Mouse (Mus musculus) hindbrain, embryonic 14.5 days (tissue): ENCODE data around the gene Ubqln1. TPM values are rescaled to one million over a fixed set of nuclear protein-coding genes. Genes with fewer than 3 reads are reported as not detected.

Experiments used
- ATAC-seq: fragments of 200-750 bp; cut with Nextera tagmentation; 2 replicates; pipeline ENCODE4 v1.8.0; 2017; ENCODE audit warnings: moderate number of reproducible peaks, mild to moderate bottlenecking, moderate TSS enrichment, moderate library complexity; ENCODE audit not compliant: low FRiP score
- DNase-seq: peaks from one replicate; pipeline ENCODE4 v3.0.0-alpha.2; 2015; ENCODE audit warnings: low spot score
- H3K27ac ChIP-seq: fragments of 300-500 bp; sonication (generic); 2 replicates; pipeline ENCODE4 v1.5.1; 2014; ENCODE audit warnings: mild to moderate bottlenecking, moderate library complexity
- H3K27me3 ChIP-seq: fragments of 300-500 bp; sonication (generic); 2 replicates; pipeline ENCODE4 v1.6.1; 2014; ENCODE audit warnings: mild to moderate bottlenecking, low read length, mixed read lengths; ENCODE audit not compliant: control insufficient read depth, insufficient read depth
- H3K36me3 ChIP-seq: fragments of 300-500 bp; sonication (generic); replicated peaks from 2 replicates; pipeline ENCODE4 v1.6.1; 2014; ENCODE audit not compliant: control insufficient read depth, insufficient read depth
- H3K4me1 ChIP-seq: fragments of 300-500 bp; sonication (generic); replicated peaks from 2 replicates; pipeline ENCODE4 v1.6.1; 2014; ENCODE audit warnings: antibody characterized with exemption, low read length, mixed read lengths; ENCODE audit not compliant: control insufficient read depth, insufficient read depth
- H3K4me2 ChIP-seq: fragments of 300-500 bp; sonication (generic); replicated peaks from 2 replicates; pipeline ENCODE4 v1.6.1; 2014; ENCODE audit warnings: mild to moderate bottlenecking, moderate library complexity
- H3K4me3 ChIP-seq: fragments of 300-500 bp; sonication (generic); replicated peaks from 2 replicates; pipeline ENCODE4 v1.5.1; 2014; ENCODE audit warnings: mild to moderate bottlenecking, low read length
- H3K9ac ChIP-seq: fragments of 300-500 bp; sonication (generic); 2 replicates; pipeline ENCODE4 v1.6.1; 2014
- H3K9me3 ChIP-seq: fragments of 300-500 bp; sonication (generic); 2 replicates; pipeline ENCODE4 v1.6.1; 2016; ENCODE audit warnings: low read length; ENCODE audit not compliant: control insufficient read depth
- WGBS: fragments of 180-500 bp; shearing (Covaris S2); extraction: QIAGEN DNeasy Blood & Tissue Kit; methylation state at CpG from one replicate; pipeline ENCODE4 v1.1.7; 2014; 5-methylcytosine and 5-hydroxymethylcytosine counted together
- polyA plus RNA-seq: library from polyadenylated mRNA; unstranded; fragments of >200 nt; fragmentation: Nextera tagmentation; extraction: Ambion mirVana; gene quantifications from 2 replicates; pipeline ENCODE4 v1.2.1, GENCODE M21; 2014

Ubqln1 gene
- polyA plus RNA-seq, 1 experiment from 2014 or later = 120 TPM

DNA sequence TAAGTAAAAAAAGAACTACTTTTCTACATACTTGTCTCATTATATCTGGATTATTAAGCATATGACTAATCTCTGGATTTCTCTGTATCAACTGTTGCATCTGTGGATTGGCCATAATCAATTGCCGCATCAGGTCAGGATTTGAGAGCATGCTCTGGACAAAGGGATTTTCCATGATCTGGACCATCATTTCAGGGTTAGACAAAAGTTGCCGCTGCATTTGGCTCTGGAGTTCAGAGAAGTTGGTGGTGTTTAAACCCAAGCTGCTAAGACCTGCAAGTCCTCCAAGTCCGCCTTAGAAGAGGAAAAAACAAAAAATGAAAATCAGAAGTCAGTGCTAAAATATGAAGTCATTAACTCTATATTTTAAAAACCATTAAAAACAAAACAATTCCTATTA lies 22.2 kb downstream of the Ubqln1 start:
- Histone ChIP-seq H3K9ac (no peak overlapping the region), H3K4me2 (no peak overlapping the region), H3K4me1 (no peaks in the 10 kb centered on the region), H3K9me3 (no peaks in the 10 kb centered on the region), H3K27me3 (no peaks in the 10 kb centered on the region), H3K36me3 (peaks cover 74% of the 10 kb centered on the region), H3K27ac (no peak overlapping the region), H3K4me3 (no peak overlapping the region)
- ATAC-seq (no peak), DNase-seq (no peak)
- 98% methylated on average over 3 of the region's 3 CpGs for WGBS

DNA sequence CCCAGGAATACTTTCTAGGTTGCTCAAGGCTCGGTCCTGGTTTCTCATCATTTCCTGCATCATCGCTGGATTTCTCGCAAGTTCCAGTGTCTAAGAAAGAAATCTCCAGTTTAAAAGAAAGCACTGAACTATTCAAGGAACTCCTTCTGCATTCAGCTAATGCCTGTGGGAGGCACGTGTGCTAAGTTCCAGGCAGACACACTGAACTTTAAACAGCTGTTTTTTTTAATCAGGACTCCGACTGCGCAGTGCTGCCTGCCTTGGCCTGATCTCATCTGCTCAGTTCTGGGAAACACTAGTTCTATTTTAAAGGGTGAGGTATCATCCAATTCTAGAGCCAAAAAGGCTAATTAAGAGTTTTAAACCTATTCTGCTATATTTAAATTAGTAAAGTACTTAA lies 23.3 kb downstream of the Ubqln1 start:
- Histone ChIP-seq H3K27me3 (no peaks in the 10 kb centered on the region), H3K4me2 (no peak overlapping the region), H3K9me3 (no peaks in the 10 kb centered on the region), H3K36me3 (peaks cover 73% of the 10 kb centered on the region), H3K4me3 (no peak overlapping the region), H3K27ac (no peak overlapping the region), H3K9ac (no peak overlapping the region), H3K4me1 (no peaks in the 10 kb centered on the region)
- DNase-seq (no peak), ATAC-seq (no peak)
- WGBS = 93% methylated on average over 6 of the region's 6 CpGs

DNA sequence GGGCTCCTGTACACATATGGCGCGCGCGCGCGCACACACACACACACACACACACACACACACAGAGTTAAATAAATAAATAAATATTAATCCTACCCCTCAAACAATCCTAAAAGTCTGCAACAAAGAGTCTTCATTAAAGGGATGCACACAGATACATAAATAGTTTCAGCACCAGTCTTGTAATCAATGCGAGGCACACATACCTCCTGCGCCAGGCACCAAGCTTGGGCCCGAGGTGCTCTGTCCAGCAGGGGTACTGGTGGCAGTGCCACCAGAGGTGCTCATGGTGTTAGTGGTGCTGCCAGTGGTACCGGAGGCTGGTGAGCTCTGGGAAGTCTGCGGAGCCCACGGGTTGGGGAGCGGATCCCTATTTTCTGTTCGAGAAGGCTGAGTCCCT lies 23.9 kb downstream of the Ubqln1 start:
- no peak overlapping the region for H3K4me2 ChIP-seq
- no peak overlapping the region for H3K4me3 ChIP-seq
- DNase-seq (no peak), ATAC-seq (no peak)
- no peak overlapping the region for H3K9ac ChIP-seq
- 99% methylated on average over 14 of the region's 14 CpGs for WGBS
- H3K36me3 ChIP-seq = peaks cover 74% of the 10 kb centered on the region
- H3K27ac ChIP-seq = no peak overlapping the region
- H3K4me1 ChIP-seq = no peaks in the 10 kb centered on the region
- H3K9me3 ChIP-seq = no peaks in the 10 kb centered on the region
- no peaks in the 10 kb centered on the region for H3K27me3 ChIP-seq

DNA sequence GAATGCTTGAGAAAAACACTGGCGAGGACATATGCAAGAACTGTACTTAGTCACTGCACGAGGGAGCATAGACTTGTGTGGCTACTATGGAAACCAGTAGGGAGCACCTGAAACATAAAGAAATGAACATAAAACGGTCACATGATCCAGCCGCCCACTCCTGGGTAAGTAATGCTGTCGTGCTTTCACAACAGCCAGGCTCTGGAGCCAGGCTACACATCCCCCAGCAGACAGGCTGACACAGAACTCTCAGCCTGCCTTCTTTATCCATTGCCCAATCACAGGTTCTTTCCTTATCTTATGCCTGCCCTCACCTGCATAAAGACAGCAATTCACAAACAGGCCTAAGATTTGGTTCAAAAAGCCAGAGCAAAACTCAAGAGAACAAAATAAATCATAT lies 26.0 kb downstream of the Ubqln1 start:
- no peak for ATAC-seq
- no peak overlapping the region for H3K4me2 ChIP-seq
- H3K9ac ChIP-seq = no peak overlapping the region
- H3K9me3 ChIP-seq = no peaks in the 10 kb centered on the region
- no peak overlapping the region for H3K27ac ChIP-seq
- 87% methylated on average over 5 of the region's 5 CpGs for WGBS
- no peak for DNase-seq
- no peaks in the 10 kb centered on the region for H3K4me1 ChIP-seq
- H3K27me3 ChIP-seq = no peaks in the 10 kb centered on the region
- H3K36me3 ChIP-seq = peaks cover 62% of the 10 kb centered on the region
- no peak overlapping the region for H3K4me3 ChIP-seq

DNA sequence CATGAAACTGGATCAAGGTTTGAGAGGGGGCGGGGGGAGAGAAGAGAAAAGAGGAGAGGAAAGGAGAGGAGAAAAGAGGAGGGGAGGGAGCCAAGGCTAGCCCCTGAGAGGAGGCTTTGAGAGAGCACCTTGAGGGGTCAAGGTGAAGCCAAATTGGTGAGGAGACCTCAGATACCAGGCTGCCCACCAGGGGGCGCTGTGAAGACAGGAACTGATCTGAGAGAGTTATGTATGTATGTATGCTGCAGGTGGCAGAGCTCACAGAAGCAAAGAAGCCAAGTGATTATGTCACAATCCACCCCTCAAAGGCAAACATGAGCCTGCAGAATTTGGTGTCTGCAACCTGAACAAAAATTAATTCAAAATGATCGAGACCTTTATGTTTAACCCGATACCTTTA lies 27.0 kb downstream of the Ubqln1 start:
- no peak overlapping the region for H3K9ac ChIP-seq
- no peak overlapping the region for H3K27ac ChIP-seq
- H3K27me3 ChIP-seq = no peaks in the 10 kb centered on the region
- no peaks in the 10 kb centered on the region for H3K9me3 ChIP-seq
- no peak overlapping the region for H3K4me3 ChIP-seq
- DNase-seq (peak; percentile 81), ATAC-seq (peak; percentile 55; the same call in 1 of the 2 replicates)
- 70% methylated on average over 4 of the region's 4 CpGs for WGBS
- no peaks in the 10 kb centered on the region for H3K4me1 ChIP-seq
- no peak overlapping the region for H3K4me2 ChIP-seq
- H3K36me3 ChIP-seq = peaks cover 63% of the 10 kb centered on the region

DNA sequence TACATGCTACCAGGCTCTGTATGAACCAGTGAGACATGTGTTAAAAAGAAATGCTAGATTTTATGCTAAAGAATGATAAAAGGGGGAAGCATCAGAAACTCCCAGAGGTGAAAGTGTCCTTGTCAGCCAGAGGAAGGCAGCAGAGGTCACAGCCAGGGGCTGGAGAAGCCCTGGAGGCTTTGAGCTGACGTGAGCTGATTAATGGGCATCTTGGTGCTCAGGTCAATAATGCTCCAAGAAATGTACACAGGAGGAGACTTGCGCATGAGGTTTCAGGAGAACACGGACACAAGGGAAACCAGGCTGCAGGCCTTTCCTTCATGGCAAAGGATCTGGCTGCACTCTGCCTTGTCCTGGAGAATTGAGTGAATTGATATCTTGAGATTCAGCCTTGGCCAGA lies 27.7 kb downstream of the Ubqln1 start:
- no peaks in the 10 kb centered on the region for H3K4me1 ChIP-seq
- H3K4me3 ChIP-seq = no peak overlapping the region
- H3K4me2 ChIP-seq = no peak overlapping the region
- no peak overlapping the region for H3K27ac ChIP-seq
- H3K9ac ChIP-seq = no peak overlapping the region
- ATAC-seq (no peak), DNase-seq (no peak)
- 74% methylated on average over 3 of the region's 3 CpGs for WGBS
- no peaks in the 10 kb centered on the region for H3K27me3 ChIP-seq
- H3K36me3 ChIP-seq = peaks cover 62% of the 10 kb centered on the region
- H3K9me3 ChIP-seq = no peaks in the 10 kb centered on the region

DNA sequence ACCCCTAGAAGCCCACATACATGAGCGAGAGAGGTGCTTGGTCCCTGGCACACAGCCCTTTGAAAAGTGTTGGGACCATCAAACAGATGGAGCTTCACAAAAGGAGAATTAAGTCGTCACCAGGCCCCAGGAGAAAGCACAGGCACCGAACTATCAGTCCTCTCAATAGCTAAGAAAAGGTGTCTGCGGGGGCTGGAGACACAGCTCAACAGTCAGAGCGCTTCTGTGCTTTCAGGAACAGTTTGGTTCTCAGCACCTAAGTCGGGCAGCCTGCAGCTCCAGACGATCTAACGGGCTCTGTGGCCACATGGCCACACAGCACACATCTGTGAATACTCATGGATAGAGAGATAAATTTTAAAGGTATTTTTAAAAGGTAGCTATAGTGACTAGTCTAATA lies 29.2 kb downstream of the Ubqln1 start:
- Histone ChIP-seq H3K36me3 (peaks cover 61% of the 10 kb centered on the region), H3K9ac (no peak overlapping the region), H3K4me1 (no peaks in the 10 kb centered on the region), H3K27me3 (no peaks in the 10 kb centered on the region), H3K9me3 (no peaks in the 10 kb centered on the region), H3K4me3 (no peak overlapping the region), H3K27ac (no peak overlapping the region), H3K4me2 (no peak overlapping the region)
- DNase-seq = no peak
- WGBS = 86% methylated on average over 8 of the region's 8 CpGs
- no peak for ATAC-seq

DNA sequence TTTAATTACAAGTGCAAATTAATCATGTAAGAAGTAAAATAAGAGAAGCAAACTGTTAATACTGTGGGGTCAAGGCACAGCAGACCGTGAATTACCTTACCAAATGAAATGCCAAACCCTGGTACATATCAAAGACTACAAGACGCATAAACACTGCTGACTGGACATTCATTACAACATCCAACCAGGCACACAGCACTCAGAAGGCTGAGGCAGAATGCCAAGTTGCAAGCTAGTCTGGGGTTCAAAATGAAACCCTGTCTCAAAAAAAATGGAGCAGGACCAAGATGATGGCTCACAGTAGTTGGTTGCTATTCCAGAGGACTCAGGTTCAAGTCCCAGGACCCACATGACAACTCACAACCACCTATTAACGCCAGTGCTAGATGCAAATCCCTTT lies 31.3 kb downstream of the Ubqln1 start:
- ATAC-seq (no peak), DNase-seq (no peak)
- H3K4me2 ChIP-seq = no peak overlapping the region
- no peak overlapping the region for H3K4me3 ChIP-seq
- no peak overlapping the region for H3K9ac ChIP-seq
- 89% methylated on average over 3 of the region's 3 CpGs for WGBS
- no peaks in the 10 kb centered on the region for H3K9me3 ChIP-seq
- no peaks in the 10 kb centered on the region for H3K4me1 ChIP-seq
- no peak overlapping the region for H3K27ac ChIP-seq
- no peaks in the 10 kb centered on the region for H3K27me3 ChIP-seq
- H3K36me3 ChIP-seq = peaks cover 60% of the 10 kb centered on the region

DNA sequence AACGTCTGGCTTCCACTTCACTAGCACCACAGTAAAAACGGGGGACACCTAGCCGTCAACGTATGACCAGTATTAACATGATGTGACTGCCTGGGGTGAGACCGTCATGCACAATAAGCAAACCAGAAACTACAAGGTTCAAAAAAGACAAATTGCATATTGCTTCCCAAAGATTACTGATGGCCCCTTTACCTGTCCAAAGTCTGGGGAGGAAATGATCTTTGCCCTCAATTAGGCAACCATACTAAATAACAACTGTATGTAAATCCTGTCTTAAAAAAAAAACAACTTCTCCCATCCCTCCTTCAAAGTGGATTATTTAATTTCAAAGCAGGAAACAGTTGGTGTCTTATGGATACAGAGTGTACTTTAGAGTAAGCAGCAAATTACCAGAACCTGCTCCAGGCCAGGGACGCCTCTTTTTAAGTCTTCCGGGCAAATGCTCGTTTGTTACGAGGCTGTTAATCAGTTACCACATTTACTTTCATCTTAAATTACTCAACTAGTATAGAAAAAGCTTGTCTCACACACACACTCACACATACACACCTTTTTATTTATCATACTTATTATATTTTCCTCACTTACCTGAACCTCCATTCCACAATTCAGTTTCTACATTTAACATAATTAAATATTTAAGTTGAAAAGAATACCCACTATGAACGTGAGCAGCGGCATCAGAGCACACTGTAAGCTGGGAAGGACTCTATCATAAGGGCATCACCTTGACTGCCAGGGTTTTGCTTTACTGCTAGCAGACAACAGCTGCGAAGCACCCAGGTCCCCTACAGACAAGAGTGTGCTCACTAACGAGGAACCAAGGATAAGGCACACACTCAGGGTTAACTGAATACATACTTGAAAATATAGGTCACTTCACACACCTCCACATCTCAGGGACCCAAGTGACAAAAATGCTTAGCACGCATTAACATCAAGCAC lies 33.6 kb downstream of the Ubqln1 start:
- no peak for DNase-seq
- Histone ChIP-seq H3K4me2 (no peak overlapping the region), H3K9me3 (no peaks in the 10 kb centered on the region), H3K4me1 (no peaks in the 10 kb centered on the region), H3K27me3 (no peaks in the 10 kb centered on the region), H3K36me3 (peaks cover 72% of the 10 kb centered on the region), H3K9ac (no peak overlapping the region), H3K27ac (no peak overlapping the region), H3K4me3 (no peak overlapping the region)
- WGBS = 90% methylated on average over 14 of the region's 14 CpGs
- no peak for ATAC-seq
